Mouse (Mus musculus) left cerebral cortex, adult 18-20 months (tissue): ENCODE data around the gene Gm5426. TPM values are rescaled to one million over a fixed set of nuclear protein-coding genes. Genes with fewer than 3 reads are reported as not detected.

Source experiments
- microRNA-seq, 2 experiments: library from miRNA; unstranded; fragments of <30 nt; microRNA quantifications; one replicate each; pipeline ENCODE4 v1.2.0; 2021
- total RNA-seq, 2 experiments: library from RNA; stranded (reverse); gene quantifications; 2 replicates each; pipeline ENCODE4 v1.2.3; 2021

Gene Gm5426
- total RNA-seq, 2 experiments from 2014 or later: not detected

Small RNA genes within 50 kb of the gene (microRNA-seq; reads per million reads assigned to microRNA genes)
- 0 reads per million in 2 experiments for gene Gm22913

Other genes starting within 250 kb of the Gm5426 start
- gene Eea1, start 196.0 kb upstream of the Gm5426 start, total RNA-seq: 10 to 100 TPM; 36.0 to 38.0 TPM